Mouse (Mus musculus) lung, postnatal 0 days (tissue): ENCODE measurements around the gene Gata3.

Source experiments
- CTCF ChIP-seq: IDR thresholded peaks from 2 replicates; pipeline ENCODE4 v1.5.1; 2016; ENCODE audit warnings: antibody characterized with exemption, mild to moderate bottlenecking
- EP300 ChIP-seq: IDR thresholded peaks from 2 replicates; pipeline ENCODE4 v1.6.1; 2016; ENCODE audit warnings: antibody characterized with exemption, mild to moderate bottlenecking, control low read depth

DNA sequence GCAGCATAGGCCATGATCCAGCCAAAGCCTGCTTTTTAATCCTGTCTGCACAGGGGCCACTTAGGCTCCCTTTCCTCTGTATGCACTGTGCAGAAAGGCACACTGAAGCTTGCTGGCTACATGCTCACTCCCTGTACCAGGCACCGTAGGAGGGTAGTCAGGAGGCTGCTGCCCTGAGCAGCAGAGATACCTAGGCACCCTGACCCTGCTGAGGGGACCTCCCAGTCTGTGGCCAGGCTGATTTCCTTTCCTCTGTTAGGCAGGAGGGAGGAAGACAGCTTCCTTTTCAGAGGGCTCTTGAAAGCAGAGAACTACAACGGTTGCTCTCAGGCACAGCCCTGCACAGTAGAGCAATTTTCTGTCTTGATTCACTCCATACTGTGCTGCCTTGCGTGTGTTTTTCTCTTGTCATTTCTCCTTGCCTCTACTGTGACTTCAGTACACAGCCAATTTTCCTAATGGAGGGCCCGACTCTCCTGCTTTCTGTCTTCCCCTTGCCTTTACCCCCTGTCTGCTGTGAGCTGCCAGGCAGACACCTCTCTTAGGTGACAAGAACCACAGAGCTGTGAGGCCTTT lies 18.6 kb downstream of the Gata3 start:
- no peak for TF ChIP-seq CTCF
- TF ChIP-seq EP300, result no peak
